Mouse (Mus musculus): Measurements from ENCODE around the gene Fbxl18. TPM values are rescaled to one million over a fixed set of nuclear protein-coding genes. Genes with fewer than 3 reads are reported as not detected.
A peak's percentile ranks its signal among the peaks of the same experiment; 100 is the strongest.
"Not testable (repeated sequence)": the region's sequence is repeated elsewhere in the genome, so short reads cannot be mapped to it uniquely, and the experiment has no call there.

The Fbxl18 gene
- polyA plus RNA-seq, 1 experiment from 2014 or later: 20.7 TPM

- H3K27me3 ChIP-seq (replicated peaks): no peaks in the 10 kb centered on the region
- H3K27ac ChIP-seq: no peak overlapping the region
- no peak overlapping the region for H3K4me2 ChIP-seq (replicated peaks)
- ATAC-seq (ENCODE audit: low FRiP score, low read depth): no peak
- no peak overlapping the region for H3K9ac ChIP-seq
- H3K4me1 ChIP-seq: peaks cover 17% of the 10 kb centered on the region
- no peak overlapping the region for H3K4me3 ChIP-seq
- WGBS: 86% methylated on average over 6 of the region's 6 CpGs
- H3K36me3 ChIP-seq: peaks cover 15% of the 10 kb centered on the region
- H3K9me3 ChIP-seq: no peaks in the 10 kb centered on the region
Observed at GRCm38 (mm10) chr5:142891396-142891795, 3.8 kb downstream of the Fbxl18 start.

- 94% methylated on average over 3 of the region's 3 CpGs for WGBS
- not testable (repeated sequence) for H3K27ac ChIP-seq; H3K4me3 ChIP-seq; H3K27me3 ChIP-seq (replicated peaks); H3K9ac ChIP-seq; H3K9me3 ChIP-seq; ATAC-seq (ENCODE audit: low FRiP score, low read depth); H3K4me1 ChIP-seq; H3K4me2 ChIP-seq (replicated peaks)
- H3K36me3 ChIP-seq: peaks cover 50% of the 10 kb centered on the region
Observed at GRCm38 (mm10) chr5:142887533-142887932, 7.7 kb downstream of the Fbxl18 start.

- WGBS: 92% methylated on average over 20 of the region's 20 CpGs
Observed at GRCm38 (mm10) chr5:142886761-142887160, 8.5 kb downstream of the Fbxl18 start.

GRCm38 (mm10) chr5:142886181-142886580 is 9.0 kb downstream of the Fbxl18 start:
- peaks cover 60% of the 10 kb centered on the region for H3K36me3 ChIP-seq

More at GRCm38 (mm10) chr5:142886761-142887160, 8.5 kb downstream of the Fbxl18 start:
- no peak for ATAC-seq (ENCODE audit: low FRiP score, low read depth)
- Histone ChIP-seq H3K27ac (no peak overlapping the region), H3K4me3 (no peak overlapping the region), H3K27me3 (replicated peaks) (no peaks in the 10 kb centered on the region), H3K9ac (no peak overlapping the region; the same call in 1 of the 2 replicates), H3K9me3 (no peaks in the 10 kb centered on the region), H3K4me2 (replicated peaks) (no peak overlapping the region), H3K4me1 (peaks cover 2% of the 10 kb centered on the region), H3K36me3 (peaks cover 58% of the 10 kb centered on the region)

GRCm38 (mm10) chr5:142882471-142882870 is 12.8 kb downstream of the Fbxl18 start:
- 96% methylated on average over 11 of the region's 11 CpGs for WGBS
- ATAC-seq (ENCODE audit: low FRiP score, low read depth): no peak
- no peaks in the 10 kb centered on the region for H3K27me3 ChIP-seq (replicated peaks)
- H3K9ac ChIP-seq: no peak overlapping the region
- H3K4me3 ChIP-seq: no peak overlapping the region
- peaks cover 68% of the 10 kb centered on the region for H3K36me3 ChIP-seq
- H3K27ac ChIP-seq: no peak overlapping the region
- peaks cover 13% of the 10 kb centered on the region for H3K4me1 ChIP-seq
- no peaks in the 10 kb centered on the region for H3K9me3 ChIP-seq
- H3K4me2 ChIP-seq (replicated peaks): no peak overlapping the region

More at GRCm38 (mm10) chr5:142886181-142886580, 9.0 kb downstream of the Fbxl18 start:
- H3K4me3 ChIP-seq: no peak overlapping the region
- no peak for ATAC-seq (ENCODE audit: low FRiP score, low read depth)
- peaks cover 8% of the 10 kb centered on the region for H3K4me1 ChIP-seq
- no peak overlapping the region for H3K9ac ChIP-seq
- WGBS: 94% methylated on average over 19 of the region's 19 CpGs
- H3K9me3 ChIP-seq: no peaks in the 10 kb centered on the region
- H3K4me2 ChIP-seq (replicated peaks): no peak overlapping the region
- H3K27ac ChIP-seq: no peak overlapping the region
- no peaks in the 10 kb centered on the region for H3K27me3 ChIP-seq (replicated peaks)

- Histone ChIP-seq H3K9me3 (no peaks in the 10 kb centered on the region), H3K4me3 (no peak overlapping the region), H3K27ac (0 out of 2 replicates have a peak overlapping the region, but pooled peaks have one; percentile 12), H3K36me3 (peaks cover 66% of the 10 kb centered on the region), H3K9ac (peak overlapping the region; percentile 38), H3K4me2 (replicated peaks) (no peak overlapping the region), H3K4me1 (peaks cover 15% of the 10 kb centered on the region), H3K27me3 (replicated peaks) (no peaks in the 10 kb centered on the region)
- no peak for ATAC-seq (ENCODE audit: low FRiP score, low read depth)
- 84% methylated on average over 8 of the region's 8 CpGs for WGBS
Observed at GRCm38 (mm10) chr5:142881936-142882335, 13.3 kb downstream of the Fbxl18 start.

- 26% methylated on average over 13 of the region's 13 CpGs for WGBS
- H3K4me3 ChIP-seq: no peak overlapping the region
Observed at GRCm38 (mm10) chr5:142880806-142881516, 14.3 kb downstream of the Fbxl18 start.

GRCm38 (mm10) chr5:142880246-142880645 is 15.0 kb downstream of the Fbxl18 start:
- Histone ChIP-seq H3K4me3 (no peak overlapping the region), H3K9ac (peak overlapping the region; percentile 26; the same call in 1 of the 2 replicates), H3K4me1 (peaks cover 15% of the 10 kb centered on the region), H3K27ac (no peak overlapping the region), H3K4me2 (replicated peaks) (no peak overlapping the region), H3K27me3 (replicated peaks) (no peaks in the 10 kb centered on the region), H3K36me3 (peaks cover 63% of the 10 kb centered on the region), H3K9me3 (no peaks in the 10 kb centered on the region)
- no peak for ATAC-seq (ENCODE audit: low FRiP score, low read depth)
- 81% methylated on average over 6 of the region's 6 CpGs for WGBS

More at GRCm38 (mm10) chr5:142880806-142881516, 14.3 kb downstream of the Fbxl18 start:
- no peak overlapping the region; the same call in 1 of the 2 replicates for H3K4me2 ChIP-seq (replicated peaks)
- no peak for ATAC-seq (ENCODE audit: low FRiP score, low read depth)
- H3K27me3 ChIP-seq (replicated peaks): no peaks in the 10 kb centered on the region
- H3K4me1 ChIP-seq: peaks cover 15% of the 10 kb centered on the region
- H3K9ac ChIP-seq: peak overlapping the region; percentile 38
- H3K27ac ChIP-seq: no peak overlapping the region; the same call in 1 of the 2 replicates
- H3K36me3 ChIP-seq: peaks cover 63% of the 10 kb centered on the region
- H3K9me3 ChIP-seq: no peaks in the 10 kb centered on the region

GRCm38 (mm10) chr5:142879318-142880175 is 15.7 kb downstream of the Fbxl18 start:
- ATAC-seq (ENCODE audit: low FRiP score, low read depth): peak; percentile 62; the same call in 1 of the 2 replicates
- H3K9me3 ChIP-seq: no peaks in the 10 kb centered on the region
- H3K4me2 ChIP-seq (replicated peaks): no peak overlapping the region
- peaks cover 63% of the 10 kb centered on the region for H3K36me3 ChIP-seq
- H3K27ac ChIP-seq: no peak overlapping the region
- WGBS: 71% methylated on average over 8 of the region's 8 CpGs
- H3K9ac ChIP-seq: no peak overlapping the region
- no peak overlapping the region for H3K4me3 ChIP-seq
- peaks cover 15% of the 10 kb centered on the region for H3K4me1 ChIP-seq
- no peaks in the 10 kb centered on the region for H3K27me3 ChIP-seq (replicated peaks)

GRCm38 (mm10) chr5:142878570-142878969 is 16.7 kb downstream of the Fbxl18 start:
- peaks cover 64% of the 10 kb centered on the region for H3K36me3 ChIP-seq
- ATAC-seq (ENCODE audit: low FRiP score, low read depth): no peak
- no peak overlapping the region for H3K9ac ChIP-seq
- H3K27ac ChIP-seq: no peak overlapping the region
- no peak overlapping the region for H3K4me2 ChIP-seq (replicated peaks)
- 92% methylated on average over 15 of the region's 15 CpGs for WGBS
- H3K4me1 ChIP-seq: peaks cover 15% of the 10 kb centered on the region
- no peak overlapping the region for H3K4me3 ChIP-seq
- no peaks in the 10 kb centered on the region for H3K9me3 ChIP-seq
- H3K27me3 ChIP-seq (replicated peaks): no peaks in the 10 kb centered on the region

GRCm38 (mm10) chr5:142877337-142878280 is 17.6 kb downstream of the Fbxl18 start:
- Histone ChIP-seq H3K27ac (0 out of 2 replicates have a peak overlapping the region, but pooled peaks have one; percentile 53), H3K36me3 (peaks cover 62% of the 10 kb centered on the region), H3K9me3 (no peaks in the 10 kb centered on the region), H3K4me3 (no peak overlapping the region), H3K9ac (0 out of 2 replicates have a peak overlapping the region, but pooled peaks have one; percentile 17), H3K27me3 (replicated peaks) (no peaks in the 10 kb centered on the region), H3K4me2 (replicated peaks) (no peak overlapping the region), H3K4me1 (peaks cover 15% of the 10 kb centered on the region)
- WGBS: 29% methylated on average over 11 of the region's 11 CpGs
- ATAC-seq (ENCODE audit: low FRiP score, low read depth): peak; percentile 79

All from neural tube, embryonic 12.5 days (tissue).